Mouse (Mus musculus) E14TG2a.4 (cell line): ENCODE results near the gene Abcb9.

Experiments used
- CTCF ChIP-seq: conservative IDR thresholded peaks from 2 replicates; pipeline ENCODE4 v1.5.1; 2014; ENCODE audit warnings: low read length
- POU5F1 ChIP-seq: IDR thresholded peaks from 2 replicates; pipeline ENCODE4 v1.6.1; 2014; ENCODE audit warnings: low read length, borderline replicate concordance

- TF ChIP-seq CTCF = no peak
- no peak for TF ChIP-seq POU5F1
Observed at GRCm38 (mm10) chr5:124089868-124090267, 5.7 kb downstream of the Abcb9 start.
